Mouse (Mus musculus): ENCODE data around the gene Ccdc134. TPM values are rescaled to one million over a fixed set of nuclear protein-coding genes. Genes with fewer than 3 reads are reported as not detected.

The Ccdc134 gene
- total and polyA plus RNA-seq, 3 experiments: 17.5 to 19.7 TPM; not detected in 1

- Histone ChIP-seq H3K9me3 (replicated peaks; ENCODE audit: insufficient read depth, low read length) (no peaks in the 10 kb centered on the region), H3K79me2 (ENCODE audit: control insufficient read depth, insufficient read depth, low read length, poor library complexity) (peaks cover 39% of the 10 kb centered on the region), H3K27ac (ENCODE audit: control insufficient read depth, low read depth, low read length) (peak overlapping the region; percentile 62; the same call in 1 of the 2 replicates), H3K36me3 (ENCODE audit: control insufficient read depth in 1 of 2, insufficient read depth in 2 of 2, low read length in 2 of 2) (peaks cover 2 to 16% of the 10 kb centered on the region in 2 experiments), H3K4me1 (ENCODE audit: control insufficient read depth in 1 of 2, insufficient read depth in 2 of 2, low read length in 2 of 2) (peaks cover 3 to 14% of the 10 kb centered on the region in 2 experiments), H3K9ac (ENCODE audit: control insufficient read depth, low read depth, low read length, poor library complexity, severe bottlenecking) (no peak overlapping the region), H3K27me3 (ENCODE audit: control insufficient read depth in 1 of 2, insufficient read depth in 2 of 2, low read length in 2 of 2) (no peaks in the 10 kb centered on the region), H3K4me3 (ENCODE audit: control insufficient read depth in 1 of 2, insufficient read depth in 1 of 2, low read depth in 2 of 2, low read length in 2 of 2) (no peak overlapping the region)
- peak; percentile 24 for DNase-seq (ENCODE audit: low read depth, low spot score)
- TF ChIP-seq CTCF (IDR thresholded peaks at IDR 0.05 in 2 of 3, conservative IDR thresholded peaks at IDR 0.05 in 1 of 3; ENCODE audit: control insufficient read depth in 1 of 3, insufficient read depth in 1 of 3, low read depth in 2 of 3, low read length in 3 of 3, poor library complexity in 1 of 3, severe bottlenecking in 1 of 3) (no peak), NELFE (IDR thresholded peaks at IDR 0.05; ENCODE audit: low read depth, low read length) (no peak), ETS1 (IDR thresholded peaks at IDR 0.05; ENCODE audit: low read depth, low read length) (no peak), ZC3H11A (IDR thresholded peaks at IDR 0.05; ENCODE audit: low read depth, low read length) (no peak), SIN3A (IDR thresholded peaks at IDR 0.05; ENCODE audit: low read length) (no peak), ZNF384 (IDR thresholded peaks at IDR 0.05; ENCODE audit: low read depth, low read length) (no peak), MAX (IDR thresholded peaks at IDR 0.05; ENCODE audit: low read length) (no peak), MEF2A (IDR thresholded peaks at IDR 0.05; ENCODE audit: extremely low read depth, insufficient replicate concordance, low read depth, low read length, poor library complexity, severe bottlenecking) (no peak), GATA1 (IDR thresholded peaks at IDR 0.05; ENCODE audit: low read depth, low read length) (no peak), RAD21 (IDR thresholded peaks at IDR 0.05; ENCODE audit: low read depth, low read length) (no peak), GABPA (IDR thresholded peaks at IDR 0.05; ENCODE audit: low read depth, low read length) (no peak), RCOR1 (IDR thresholded peaks at IDR 0.05; ENCODE audit: low read depth, low read length) (no peak), JUND (IDR thresholded peaks at IDR 0.05; ENCODE audit: low read depth, low read length) (no peak), TCF12 (IDR thresholded peaks at IDR 0.05; ENCODE audit: low read depth, low read length) (no peak), BHLHE40 (IDR thresholded peaks at IDR 0.05; ENCODE audit: borderline replicate concordance, low read depth, low read length) (no peak)
Measured at GRCm38 (mm10) chr15:82156298-82156697, 28.6 kb downstream of the Ccdc134 start.

- H3K36me3 ChIP-seq (ENCODE audit: control insufficient read depth in 1 of 2, insufficient read depth in 2 of 2, low read length in 2 of 2): peaks cover 2 to 16% of the 10 kb centered on the region in 2 experiments
- H3K27me3 ChIP-seq (ENCODE audit: control insufficient read depth in 1 of 2, insufficient read depth in 2 of 2, low read length in 2 of 2): no peaks in the 10 kb centered on the region
- DNase-seq (ENCODE audit: low read depth, low spot score): peak; percentile 70
- TF ChIP-seq SIN3A (IDR thresholded peaks at IDR 0.05; ENCODE audit: low read length): peak; percentile 60
- TF ChIP-seq SMC3 (IDR thresholded peaks at IDR 0.05; ENCODE audit: low read depth, low read length): no peak
- no peak for TF ChIP-seq POLR2AphosphoS5 (IDR thresholded peaks at IDR 0.05; ENCODE audit: borderline replicate concordance, low read depth, low read length)
- TF ChIP-seq TCF12 (IDR thresholded peaks at IDR 0.05; ENCODE audit: low read depth, low read length): peak; percentile 44; the same call in 1 of the 2 replicates
- no peak for TF ChIP-seq CHD2 (IDR thresholded peaks at IDR 0.05; ENCODE audit: low read length)
- no peak for TF ChIP-seq POLR2A (IDR thresholded peaks at IDR 0.05; ENCODE audit: control insufficient read depth in 1 of 2, insufficient read depth in 1 of 2, low read depth in 1 of 2, low read length in 2 of 2, poor library complexity in 1 of 2)
- TF ChIP-seq RCOR1 (IDR thresholded peaks at IDR 0.05; ENCODE audit: low read depth, low read length): 0 out of 2 replicates have a peak, but pooled peaks have one; percentile 8
- no peak for TF ChIP-seq USF1 (IDR thresholded peaks at IDR 0.05; ENCODE audit: low read depth, low read length)
- peak; percentile 47 to 52; a peak in 3 of 4 replicates for TF ChIP-seq EP300 (IDR thresholded peaks at IDR 0.05; ENCODE audit: low read depth in 1 of 2, low read length in 2 of 2)
- no peak for TF ChIP-seq CHD1 (IDR thresholded peaks at IDR 0.05; ENCODE audit: low read depth, low read length)
- no peak for TF ChIP-seq RAD21 (IDR thresholded peaks at IDR 0.05; ENCODE audit: low read depth, low read length)
- TF ChIP-seq HCFC1 (IDR thresholded peaks at IDR 0.05; ENCODE audit: low read depth, low read length): 0 out of 2 replicates have a peak, but pooled peaks have one; percentile 21
- peak; percentile 20; the same call in 1 of the 2 replicates for TF ChIP-seq TAL1 (IDR thresholded peaks at IDR 0.05; ENCODE audit: low read length)
- TF ChIP-seq E2F4 (IDR thresholded peaks at IDR 0.05; ENCODE audit: borderline replicate concordance, low read depth, low read length): no peak
- TF ChIP-seq NELFE (IDR thresholded peaks at IDR 0.05; ENCODE audit: low read depth, low read length): no peak
- peak; percentile 63; the same call in 1 of the 2 replicates for TF ChIP-seq BHLHE40 (IDR thresholded peaks at IDR 0.05; ENCODE audit: borderline replicate concordance, low read depth, low read length)
- TF ChIP-seq MYC (IDR thresholded peaks at IDR 0.05; ENCODE audit: low read depth, low read length): peak; percentile 34; the same call in 1 of the 2 replicates
- TF ChIP-seq MXI1 (IDR thresholded peaks at IDR 0.05; ENCODE audit: low read depth, low read length): no peak; the same call in 1 of the 2 replicates
- no peak for TF ChIP-seq MAFK (IDR thresholded peaks at IDR 0.05; ENCODE audit: borderline replicate concordance, low read depth, low read length)
- TF ChIP-seq ETS1 (IDR thresholded peaks at IDR 0.05; ENCODE audit: low read depth, low read length): peak; percentile 89
- no peak for TF ChIP-seq NRF1 (IDR thresholded peaks at IDR 0.05; ENCODE audit: insufficient read depth, low read depth, low read length, poor library complexity, severe bottlenecking)
- H3K4me1 ChIP-seq (ENCODE audit: control insufficient read depth in 1 of 2, insufficient read depth in 2 of 2, low read length in 2 of 2): peaks cover 3 to 14% of the 10 kb centered on the region in 2 experiments
- peaks cover 42% of the 10 kb centered on the region for H3K79me2 ChIP-seq (ENCODE audit: control insufficient read depth, insufficient read depth, low read length, poor library complexity)
- H3K9me3 ChIP-seq (replicated peaks; ENCODE audit: insufficient read depth, low read length): no peaks in the 10 kb centered on the region
- no peak overlapping the region for H3K4me3 ChIP-seq (ENCODE audit: control insufficient read depth in 1 of 2, insufficient read depth in 1 of 2, low read depth in 2 of 2, low read length in 2 of 2)
- peak overlapping the region; percentile 18; the same call in 1 of the 2 replicates for H3K9ac ChIP-seq (ENCODE audit: control insufficient read depth, low read depth, low read length, poor library complexity, severe bottlenecking)
- peak overlapping the region; percentile 62 for H3K27ac ChIP-seq (ENCODE audit: control insufficient read depth, low read depth, low read length)
Measured at GRCm38 (mm10) chr15:82156902-82157301, 29.2 kb downstream of the Ccdc134 start.
